Mouse (Mus musculus) small intestine, adult 2 months (tissue): ENCODE measurements at regions not wholly inside any gene's neighbourhood (a gene's known extent, or its start where the extent isn't known, plus 50 kb on each side); places are given as distances from the start of the nearest gene placed in this dataset.

ENCODE experiments used
- CTCF ChIP-seq: fragments of 200-500 bp; IDR thresholded peaks from 2 replicates; pipeline ENCODE4 v1.5.1; 2012; ENCODE audit warnings: low read depth, mild to moderate bottlenecking, control low read depth, inconsistent platforms, low read length, moderate library complexity, mixed read lengths; ENCODE audit not compliant: insufficient replicate concordance, insufficient read length; ENCODE audit errors: extremely low read depth
- POLR2A ChIP-seq: fragments of 200-500 bp; IDR thresholded peaks from 2 replicates; pipeline ENCODE4 v1.6.1; 2012; ENCODE audit warnings: low read depth, mild to moderate bottlenecking, control low read depth, inconsistent platforms, low read length, moderate library complexity

DNA sequence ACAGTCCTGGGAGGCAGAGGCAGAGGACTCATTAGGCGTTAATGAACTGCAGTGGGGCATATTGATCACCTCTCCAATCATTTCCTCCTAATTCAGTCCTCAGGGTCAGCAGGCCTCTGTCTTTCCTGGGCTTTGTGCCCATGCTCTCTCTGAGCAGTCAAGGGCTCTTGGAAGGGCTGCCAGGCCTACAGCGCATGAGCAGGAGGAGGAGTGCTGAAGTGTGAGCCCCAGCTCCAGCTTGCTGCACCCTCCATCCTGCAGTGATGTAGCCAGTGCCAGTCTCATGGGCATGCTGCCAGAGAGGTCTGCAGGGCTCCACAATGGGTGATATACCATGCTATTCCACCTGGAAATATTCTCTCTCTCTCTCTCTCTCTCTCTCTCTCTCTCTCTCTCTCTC is 89.6 kb upstream of the Pja1 start:
- TF ChIP-seq CTCF, result no peak
- TF ChIP-seq POLR2A, result no peak
